Mouse (Mus musculus) bone marrow, adult 2 months (tissue): ENCODE data around the gene Rhag.

ENCODE experiments used
- CTCF ChIP-seq: fragments of 200-500 bp; IDR thresholded peaks from 2 replicates; pipeline ENCODE4 v1.5.1; 2011; ENCODE audit warnings: low read length, control low read depth; ENCODE audit not compliant: control insufficient read depth, insufficient read depth
- POLR2A ChIP-seq: fragments of 200-500 bp; IDR thresholded peaks from 2 replicates; pipeline ENCODE4 v1.6.1; 2011; ENCODE audit warnings: low read depth, mild to moderate bottlenecking, control low read depth, low read length, borderline replicate concordance; ENCODE audit not compliant: control insufficient read depth

DNA sequence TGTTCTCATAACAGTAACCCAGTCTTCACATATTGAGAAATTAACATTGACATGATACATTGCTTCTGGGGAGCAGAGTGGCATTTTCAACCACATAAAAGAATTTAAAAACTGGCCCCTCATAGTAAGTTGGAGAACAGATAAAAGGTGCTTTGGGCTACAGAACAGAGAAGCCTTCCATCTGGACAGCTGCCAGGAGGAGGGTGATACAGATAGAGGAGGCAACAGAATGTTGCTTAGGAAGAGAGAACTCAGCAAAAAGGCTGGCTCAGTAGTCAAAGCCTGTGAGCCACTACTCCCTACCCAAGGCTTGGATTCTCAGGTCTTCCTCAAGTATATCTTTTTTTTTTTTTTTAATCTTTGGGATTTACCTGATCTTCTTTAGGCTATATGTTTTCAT, 44.1 kb downstream of the Rhag start:
- TF ChIP-seq CTCF (no peak), POLR2A (no peak)
